Mouse (Mus musculus): ENCODE measurements around the gene Itga10.

GRCm38 (mm10) chr3:96675171-96675570 lies 29.8 kb downstream of the Itga10 start:
- TF ChIP-seq CTCF (IDR thresholded peaks at IDR 0.05; ENCODE audit: borderline replicate concordance, insufficient read depth, low read length) = no peak
- TF ChIP-seq POLR2A (IDR thresholded peaks at IDR 0.05; ENCODE audit: low read depth, low read length) = no peak
